Mouse (Mus musculus): Measurements from ENCODE around the gene Gm20388.

DNA sequence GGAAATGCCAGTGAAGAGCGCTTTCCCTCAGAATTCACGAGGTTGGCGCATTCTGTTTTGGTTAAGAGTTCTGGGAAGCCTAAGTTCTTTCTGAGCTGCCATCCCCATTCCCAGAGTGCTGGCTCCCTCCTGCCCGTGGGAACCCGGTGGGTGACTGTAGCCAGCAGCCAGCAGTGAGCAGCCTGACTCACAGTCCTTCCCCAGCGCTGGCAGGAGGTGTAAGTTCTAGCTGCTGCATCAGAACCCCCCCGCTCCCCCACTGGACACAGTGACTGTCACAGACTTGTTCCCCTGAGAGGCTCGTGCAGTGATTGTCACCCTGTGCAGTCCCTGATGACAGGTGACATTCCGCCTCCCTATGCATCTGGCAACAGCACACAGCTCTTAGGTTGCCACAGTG, 59.5 kb downstream of the Gm20388 start:
- no peak for TF ChIP-seq CTCF (IDR thresholded peaks at IDR 0.05; ENCODE audit: borderline replicate concordance, extremely low read depth, insufficient read depth, insufficient read length)
- no peak for TF ChIP-seq POLR2A (IDR thresholded peaks at IDR 0.05; ENCODE audit: borderline replicate concordance, extremely low read depth, insufficient read depth, insufficient read length, poor library complexity, severe bottlenecking)

All from brain, embryonic 14.5 days (tissue).